Mouse (Mus musculus) common myeloid progenitor, adult 5-6 weeks (primary cell): ENCODE results near the gene Csde1. TPM values are rescaled to one million over a fixed set of nuclear protein-coding genes. Genes with fewer than 3 reads are reported as not detected.

Experiments
- total RNA-seq: library from RNA; stranded (forward); fragments of 200-1000, 187-1606 nt; gene quantifications from 2 replicates; pipeline ENCODE4 v1.2.3, GENCODE M21; 2017

Csde1 gene
- total RNA-seq, 1 experiment from 2014 or later, result 614 TPM

Other genes starting within 250 kb of the Csde1 start
- gene Tshb, start 237.7 kb upstream of the Csde1 start, total RNA-seq, result not detected in 2 replicates
- gene Sycp1, start 84.3 kb upstream of the Csde1 start, total RNA-seq, result not detected in 2 replicates
- not detected in 2 replicates for gene Nr1h5, start 56.3 kb upstream of the Csde1 start, total RNA-seq
- 19.2 and 34.2 TPM in 2 replicates for gene Sike1, start 24.7 kb upstream of the Csde1 start, total RNA-seq
- gene Nras, start 37.9 kb downstream of the Csde1 start, total RNA-seq, result 104 and 110 TPM in 2 replicates
- not detected in 2 replicates for gene Ampd1, start 53.6 kb downstream of the Csde1 start, total RNA-seq
- gene Dennd2c, start 82.2 kb downstream of the Csde1 start, total RNA-seq, result 3.9 and 4.1 TPM in 2 replicates
- gene Bcas2, start 151.2 kb downstream of the Csde1 start, total RNA-seq, result 173 and 237 TPM in 2 replicates